Mouse (Mus musculus): ENCODE measurements at regions not wholly inside any gene's neighbourhood (a gene's known extent, or its start where the extent isn't known, plus 50 kb on each side); places are given as distances from the start of the nearest gene placed in this dataset.

DNA sequence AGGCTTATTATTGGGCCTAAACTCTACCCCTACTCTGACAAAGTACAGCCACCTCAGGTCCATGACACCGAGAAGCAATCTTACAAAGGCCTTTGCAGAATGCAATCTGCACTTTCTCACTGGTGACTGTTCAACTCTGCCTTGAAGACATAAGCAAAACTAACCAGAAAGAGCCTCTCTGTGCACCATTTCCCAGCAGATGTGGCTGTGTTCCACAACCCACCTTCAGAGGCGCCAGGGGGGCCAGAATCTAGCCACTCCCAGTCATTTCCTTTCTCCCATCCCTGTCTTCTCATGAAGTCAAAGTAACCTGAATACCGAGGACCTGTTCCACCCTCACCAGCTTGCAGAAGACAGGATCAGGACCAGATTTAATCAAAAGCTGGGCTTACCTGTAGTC lies 250.3 kb upstream of the Acvr2a start:
- H3K27me3 ChIP-seq (ENCODE audit: control insufficient read depth, insufficient read depth, insufficient read length) = no peaks in the 10 kb centered on the region
- TF ChIP-seq MAX (IDR thresholded peaks at IDR 0.05) = no peak
- TF ChIP-seq USF1 (IDR thresholded peaks at IDR 0.05; ENCODE audit: low read depth) = no peak
- TF ChIP-seq MYOG (IDR thresholded peaks at IDR 0.05; ENCODE audit: control insufficient read depth, extremely low read depth, insufficient read length) = no peak
- H3ac ChIP-seq (ENCODE audit: control insufficient read depth, insufficient read length, low read depth) = no peak overlapping the region
- no peaks in the 10 kb centered on the region for H3K79me3 ChIP-seq (ENCODE audit: low read depth)
- no peaks in the 10 kb centered on the region for H3K36me3 ChIP-seq (ENCODE audit: control insufficient read depth, insufficient read depth)
- no peak overlapping the region for H3K4me3 ChIP-seq (ENCODE audit: insufficient read depth, poor library complexity, severe bottlenecking)
- no peaks in the 10 kb centered on the region for H3K79me2 ChIP-seq (ENCODE audit: control insufficient read depth, insufficient read depth)

DNA sequence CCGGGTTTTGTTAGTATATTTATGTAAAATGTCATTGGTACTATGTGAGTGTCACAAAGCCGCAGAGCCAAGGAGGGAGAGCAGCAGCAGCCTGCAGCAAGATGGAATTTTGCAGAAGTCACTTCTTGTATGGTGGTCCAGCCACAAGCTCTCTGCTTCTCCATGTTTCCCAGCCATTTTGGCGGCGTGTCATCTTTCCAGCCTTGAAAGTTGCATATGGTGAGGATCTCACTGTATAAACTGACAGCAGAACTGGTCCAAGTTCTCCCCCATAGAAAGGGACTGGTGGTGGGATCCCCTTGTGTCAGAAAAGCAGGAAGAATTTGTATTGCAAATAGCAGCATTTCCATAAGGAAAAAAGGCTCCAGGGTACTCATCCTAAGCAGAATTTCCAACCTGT lies 249.7 kb upstream of the Acvr2a start:
- Histone ChIP-seq H3K79me3 (ENCODE audit: low read depth) (no peaks in the 10 kb centered on the region), H3K27me3 (ENCODE audit: control insufficient read depth, insufficient read depth, insufficient read length) (no peaks in the 10 kb centered on the region), H3K36me3 (ENCODE audit: control insufficient read depth, insufficient read depth) (no peaks in the 10 kb centered on the region), H3K79me2 (ENCODE audit: control insufficient read depth, insufficient read depth) (no peaks in the 10 kb centered on the region), H3K4me3 (ENCODE audit: insufficient read depth, poor library complexity, severe bottlenecking) (no peak overlapping the region), H3ac (ENCODE audit: control insufficient read depth, insufficient read length, low read depth) (no peak overlapping the region)
- no peak for TF ChIP-seq CEBPB (IDR thresholded peaks at IDR 0.05; ENCODE audit: low read depth)
- no peak for TF ChIP-seq CTCF (IDR thresholded peaks at IDR 0.05; ENCODE audit: control insufficient read depth, insufficient read depth, insufficient read length)
- TF ChIP-seq MYOD1 (IDR thresholded peaks at IDR 0.05; ENCODE audit: control insufficient read depth, insufficient read length, low read depth) = no peak
- TF ChIP-seq USF1 (IDR thresholded peaks at IDR 0.05; ENCODE audit: low read depth) = no peak
- TF ChIP-seq MYOG (IDR thresholded peaks at IDR 0.05; ENCODE audit: control insufficient read depth, extremely low read depth, insufficient read length) = no peak
- TF ChIP-seq FOSL1 (IDR thresholded peaks at IDR 0.05; ENCODE audit: insufficient read depth, low read length, poor library complexity, severe bottlenecking) = no peak
- no peak for TF ChIP-seq MAX (IDR thresholded peaks at IDR 0.05)

DNA sequence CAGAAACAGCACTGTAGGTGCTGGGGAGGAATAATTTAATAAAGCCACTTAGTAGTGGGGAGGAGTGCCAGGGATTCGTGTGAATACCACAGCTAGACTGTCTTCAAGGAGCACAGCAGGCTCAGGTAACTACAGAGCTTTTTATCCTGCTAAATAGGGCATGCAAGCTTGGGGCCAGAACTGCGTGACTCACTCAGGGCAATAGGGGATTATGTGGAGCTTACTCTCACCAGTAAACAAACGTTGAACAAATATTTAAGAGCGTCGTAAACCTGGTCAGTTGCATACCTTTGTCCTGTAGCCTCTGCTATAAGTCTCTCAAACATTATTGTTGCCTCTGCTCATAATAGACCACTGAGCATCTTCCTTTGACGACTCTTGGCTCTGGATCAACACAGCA lies 246.0 kb upstream of the Acvr2a start:
- no peaks in the 10 kb centered on the region for H3K27me3 ChIP-seq (ENCODE audit: control insufficient read depth, insufficient read depth, insufficient read length)
- H3K79me3 ChIP-seq (ENCODE audit: low read depth) = no peaks in the 10 kb centered on the region
- H3K36me3 ChIP-seq (ENCODE audit: control insufficient read depth, insufficient read depth) = no peaks in the 10 kb centered on the region
- H3K4me3 ChIP-seq (ENCODE audit: insufficient read depth, poor library complexity, severe bottlenecking) = no peak overlapping the region
- H3K79me2 ChIP-seq (ENCODE audit: control insufficient read depth, insufficient read depth) = no peaks in the 10 kb centered on the region
- TF ChIP-seq MYOD1 (IDR thresholded peaks at IDR 0.05; ENCODE audit: control insufficient read depth, insufficient read length, low read depth) = no peak
- no peak for TF ChIP-seq USF1 (IDR thresholded peaks at IDR 0.05; ENCODE audit: low read depth)
- TF ChIP-seq CTCF (IDR thresholded peaks at IDR 0.05; ENCODE audit: control insufficient read depth, insufficient read depth, insufficient read length) = no peak
- TF ChIP-seq MYOG (IDR thresholded peaks at IDR 0.05; ENCODE audit: control insufficient read depth, extremely low read depth, insufficient read length) = no peak
- TF ChIP-seq MAX (IDR thresholded peaks at IDR 0.05) = no peak
- no peak for TF ChIP-seq FOSL1 (IDR thresholded peaks at IDR 0.05; ENCODE audit: insufficient read depth, low read length, poor library complexity, severe bottlenecking)
- no peak for TF ChIP-seq CEBPB (IDR thresholded peaks at IDR 0.05; ENCODE audit: low read depth)
- H3ac ChIP-seq (ENCODE audit: control insufficient read depth, insufficient read length, low read depth) = no peak overlapping the region

DNA sequence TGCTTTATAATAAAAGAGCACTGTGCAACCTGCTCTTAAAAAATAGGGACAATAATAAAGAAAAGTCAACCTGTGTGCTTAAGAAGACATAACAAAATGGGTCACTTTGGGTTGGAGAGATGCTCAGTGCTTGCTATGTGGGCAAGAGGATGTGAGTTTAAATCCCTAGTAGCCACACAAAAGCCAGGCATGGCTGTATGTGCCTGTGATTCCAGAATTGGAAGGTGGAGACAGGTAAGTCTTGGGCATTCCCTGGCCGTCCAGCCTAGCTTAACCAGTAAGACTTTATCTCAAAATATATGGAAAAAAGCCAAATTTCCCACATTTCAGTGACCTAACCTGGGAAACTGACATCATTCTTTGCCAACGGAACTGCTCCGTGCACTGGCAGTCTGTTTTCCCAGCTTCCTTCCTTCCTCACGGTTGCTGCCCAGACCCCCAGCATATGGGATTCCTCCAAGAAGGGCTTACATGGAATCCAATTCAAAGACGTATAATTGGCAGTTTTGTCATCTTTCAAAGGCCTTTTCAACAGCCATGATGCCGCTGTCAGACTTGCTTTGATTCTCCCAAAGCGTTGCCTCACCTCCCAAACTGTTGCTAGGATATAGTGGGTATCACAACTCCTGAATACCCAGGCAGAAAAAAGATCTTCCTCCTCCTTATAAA lies 227.6 kb upstream of the Acvr2a start:
- no peaks in the 10 kb centered on the region for H3K79me3 ChIP-seq (ENCODE audit: low read depth)
- H3K4me3 ChIP-seq (ENCODE audit: insufficient read depth, poor library complexity, severe bottlenecking) = no peak overlapping the region
- no peaks in the 10 kb centered on the region for H3K79me2 ChIP-seq (ENCODE audit: control insufficient read depth, insufficient read depth)
- no peak overlapping the region for H3ac ChIP-seq (ENCODE audit: control insufficient read depth, insufficient read length, low read depth)
- no peaks in the 10 kb centered on the region for H3K27me3 ChIP-seq (ENCODE audit: control insufficient read depth, insufficient read depth, insufficient read length)
- H3K36me3 ChIP-seq (ENCODE audit: control insufficient read depth, insufficient read depth) = no peaks in the 10 kb centered on the region
- no peak for TF ChIP-seq CTCF (IDR thresholded peaks at IDR 0.05; ENCODE audit: control insufficient read depth, insufficient read depth, insufficient read length)
- TF ChIP-seq FOSL1 (IDR thresholded peaks at IDR 0.05; ENCODE audit: insufficient read depth, low read length, poor library complexity, severe bottlenecking) = no peak
- TF ChIP-seq MAX (IDR thresholded peaks at IDR 0.05) = no peak
- no peak for TF ChIP-seq USF1 (IDR thresholded peaks at IDR 0.05; ENCODE audit: low read depth)
- TF ChIP-seq MYOG (IDR thresholded peaks at IDR 0.05; ENCODE audit: control insufficient read depth, extremely low read depth, insufficient read length) = no peak
- no peak for TF ChIP-seq CEBPB (IDR thresholded peaks at IDR 0.05; ENCODE audit: low read depth)
- TF ChIP-seq MYOD1 (IDR thresholded peaks at IDR 0.05; ENCODE audit: control insufficient read depth, insufficient read length, low read depth) = no peak

DNA sequence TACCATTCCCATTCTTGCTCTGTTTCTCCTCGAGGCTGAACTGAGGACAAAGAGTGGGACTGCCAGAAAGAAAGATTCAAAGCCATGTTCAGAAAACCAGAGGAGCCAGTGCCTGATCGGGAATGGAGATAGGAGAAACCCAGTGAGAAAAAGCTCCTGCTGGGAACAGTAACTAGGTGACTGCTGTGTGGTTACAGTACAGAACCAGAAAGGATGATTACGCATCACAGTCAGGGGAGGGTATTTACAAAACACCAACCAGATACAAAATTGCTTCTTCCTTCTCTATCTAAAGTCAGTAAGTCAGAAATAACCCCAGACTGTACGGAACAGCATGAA lies 227.1 kb upstream of the Acvr2a start:
- Histone ChIP-seq H3K27me3 (ENCODE audit: control insufficient read depth, insufficient read depth, insufficient read length) (no peaks in the 10 kb centered on the region), H3ac (ENCODE audit: control insufficient read depth, insufficient read length, low read depth) (no peak overlapping the region), H3K36me3 (ENCODE audit: control insufficient read depth, insufficient read depth) (no peaks in the 10 kb centered on the region), H3K4me3 (ENCODE audit: insufficient read depth, poor library complexity, severe bottlenecking) (no peak overlapping the region), H3K79me2 (ENCODE audit: control insufficient read depth, insufficient read depth) (no peaks in the 10 kb centered on the region), H3K79me3 (ENCODE audit: low read depth) (no peaks in the 10 kb centered on the region)
- TF ChIP-seq CTCF (IDR thresholded peaks at IDR 0.05; ENCODE audit: control insufficient read depth, insufficient read depth, insufficient read length) (no peak), CEBPB (IDR thresholded peaks at IDR 0.05; ENCODE audit: low read depth) (no peak), USF1 (IDR thresholded peaks at IDR 0.05; ENCODE audit: low read depth) (no peak), MYOD1 (IDR thresholded peaks at IDR 0.05; ENCODE audit: control insufficient read depth, insufficient read length, low read depth) (no peak), FOSL1 (IDR thresholded peaks at IDR 0.05; ENCODE audit: insufficient read depth, low read length, poor library complexity, severe bottlenecking) (no peak), MAX (IDR thresholded peaks at IDR 0.05) (no peak), MYOG (IDR thresholded peaks at IDR 0.05; ENCODE audit: control insufficient read depth, extremely low read depth, insufficient read length) (no peak)

DNA sequence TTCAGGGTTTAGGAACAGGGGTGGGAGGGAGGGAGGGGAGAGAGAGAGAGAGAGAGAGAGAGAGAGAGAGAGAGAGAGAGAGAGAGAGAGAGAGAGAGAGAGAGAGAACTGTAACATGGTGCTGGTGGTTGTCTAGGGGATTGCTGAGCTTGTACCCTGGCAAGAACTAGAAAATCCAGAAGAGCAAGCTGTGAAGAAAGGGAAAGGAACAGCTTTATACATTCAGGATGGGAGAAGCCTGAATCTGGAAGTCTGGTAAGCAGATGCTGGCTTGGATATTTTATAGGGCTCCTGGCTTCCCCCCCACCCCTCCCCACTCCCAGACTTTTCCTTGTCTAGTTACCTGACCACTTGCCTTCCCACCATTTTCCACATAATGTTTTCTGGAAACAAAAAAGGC lies 224.2 kb upstream of the Acvr2a start:
- TF ChIP-seq CEBPB (IDR thresholded peaks at IDR 0.05; ENCODE audit: low read depth) (no peak), MAX (IDR thresholded peaks at IDR 0.05) (no peak), FOSL1 (IDR thresholded peaks at IDR 0.05; ENCODE audit: insufficient read depth, low read length, poor library complexity, severe bottlenecking) (no peak), MYOD1 (IDR thresholded peaks at IDR 0.05; ENCODE audit: control insufficient read depth, insufficient read length, low read depth) (no peak), USF1 (IDR thresholded peaks at IDR 0.05; ENCODE audit: low read depth) (no peak), CTCF (IDR thresholded peaks at IDR 0.05; ENCODE audit: control insufficient read depth, insufficient read depth, insufficient read length) (no peak), MYOG (IDR thresholded peaks at IDR 0.05; ENCODE audit: control insufficient read depth, extremely low read depth, insufficient read length) (no peak)

More for the DNA sequence above, 224.2 kb upstream of the Acvr2a start:
- no peaks in the 10 kb centered on the region for H3K36me3 ChIP-seq (ENCODE audit: control insufficient read depth, insufficient read depth)
- no peak overlapping the region for H3ac ChIP-seq (ENCODE audit: control insufficient read depth, insufficient read length, low read depth)
- no peaks in the 10 kb centered on the region for H3K79me2 ChIP-seq (ENCODE audit: control insufficient read depth, insufficient read depth)
- no peak overlapping the region for H3K4me3 ChIP-seq (ENCODE audit: insufficient read depth, poor library complexity, severe bottlenecking)
- H3K79me3 ChIP-seq (ENCODE audit: low read depth) = no peaks in the 10 kb centered on the region
- H3K27me3 ChIP-seq (ENCODE audit: control insufficient read depth, insufficient read depth, insufficient read length) = no peaks in the 10 kb centered on the region

All from C2C12 (cell line).